Mouse (Mus musculus) thymus, postnatal 10 days (tissue): ENCODE data around the gene Gsta3.
"Not testable (repeated sequence)": the region's sequence is repeated elsewhere in the genome, so short reads cannot be mapped to it uniquely, and the experiment has no call there.

Experiments
- DNase-seq, 2 experiments: peaks; one replicate each; pipeline ENCODE4 v3.0.0; 2021; ENCODE audit warnings: low spot score in 2 of 2

The Gsta3 gene

DNA sequence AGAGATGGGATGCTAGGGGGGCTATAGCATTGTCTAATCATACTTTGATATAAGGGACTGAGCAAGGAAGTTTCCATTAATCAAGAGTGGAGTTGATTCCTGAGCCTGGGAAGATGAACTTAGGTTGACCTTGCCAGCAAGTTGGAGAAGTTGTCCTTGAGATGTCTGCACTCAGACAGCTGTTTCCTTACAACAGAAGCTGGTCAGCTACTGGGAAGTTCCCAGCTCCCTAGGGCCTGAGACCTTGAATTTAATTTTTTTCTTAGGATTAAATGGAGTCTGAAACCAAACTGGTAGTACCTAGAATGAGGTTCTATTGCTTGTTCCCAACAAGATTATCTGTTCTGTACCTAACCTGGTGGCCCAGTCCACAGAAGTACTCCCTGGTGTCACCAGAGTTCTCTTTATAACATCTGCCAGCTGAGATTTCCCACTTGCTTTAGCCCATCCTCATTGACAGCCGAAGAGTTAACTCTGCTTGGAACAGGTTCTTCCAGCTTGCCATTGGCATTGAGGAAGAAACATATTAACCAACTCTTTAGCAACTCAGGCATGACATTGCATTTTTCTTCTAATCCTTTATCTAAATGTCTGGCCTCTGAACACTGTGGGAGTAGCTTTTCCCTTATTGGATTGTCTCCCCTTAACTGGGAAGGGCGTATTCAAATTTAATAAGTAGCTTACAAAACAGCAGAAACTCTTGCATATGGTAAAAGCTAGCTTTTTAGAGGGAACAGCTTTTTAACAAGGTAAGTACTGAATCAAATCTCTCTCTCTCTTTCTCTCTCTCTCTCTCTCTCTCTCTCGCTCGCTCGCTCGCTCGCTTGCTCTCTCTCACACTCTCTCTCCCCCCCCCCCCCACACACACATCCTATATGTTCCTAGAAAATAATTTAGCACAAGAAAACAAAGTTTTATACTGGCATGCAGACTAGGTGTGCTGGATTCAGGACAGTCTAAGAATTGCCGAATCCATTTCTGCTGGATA lies at the start of gene Gsta3:
Gene Gsta3 (plus strand): TSS at position 679 of the 988 bp plus-strand sequence.
- no peak for DNase-seq

DNA sequence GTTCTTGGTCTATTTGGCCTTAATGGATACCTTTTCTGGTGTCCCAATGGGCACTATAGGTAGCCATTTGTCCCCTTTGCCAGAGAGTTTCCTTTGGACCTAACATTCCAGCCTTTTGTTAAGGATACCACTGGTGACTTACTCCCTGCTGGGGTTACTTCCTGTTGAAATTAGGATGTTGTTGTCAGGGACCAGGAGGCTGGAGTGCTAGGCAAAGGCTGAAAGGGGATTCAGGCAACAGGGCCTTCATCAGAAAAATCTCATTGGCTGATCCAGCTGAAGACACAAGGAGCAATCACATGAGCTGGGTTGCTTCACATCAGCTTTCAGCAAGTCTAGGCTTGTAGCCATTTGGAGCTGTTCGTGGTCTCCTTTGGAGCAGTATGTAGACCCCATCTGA lies 34.1 kb upstream of the Gsta3 start:
- DNase-seq, result no peak

DNA sequence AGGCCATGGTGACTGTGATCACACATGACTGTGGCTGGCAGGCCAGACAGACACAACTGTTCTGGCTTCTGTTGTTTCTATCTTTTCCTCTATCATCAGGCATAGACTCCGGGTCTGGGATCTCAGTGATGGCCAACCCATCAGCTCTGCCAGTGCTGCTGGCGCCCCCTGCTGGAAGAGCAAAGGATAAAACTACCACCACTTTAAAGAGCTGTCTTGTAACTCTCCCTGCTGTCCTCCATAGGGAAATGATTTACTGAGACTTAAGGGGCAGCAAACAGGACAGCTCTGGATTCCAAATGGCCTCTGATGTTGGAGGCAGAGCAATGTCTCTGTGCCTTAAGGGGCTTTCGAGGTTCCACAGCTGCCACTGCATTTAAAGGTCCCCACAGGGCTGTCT lies 26.9 kb upstream of the Gsta3 start:
- not testable (repeated sequence) for DNase-seq

DNA sequence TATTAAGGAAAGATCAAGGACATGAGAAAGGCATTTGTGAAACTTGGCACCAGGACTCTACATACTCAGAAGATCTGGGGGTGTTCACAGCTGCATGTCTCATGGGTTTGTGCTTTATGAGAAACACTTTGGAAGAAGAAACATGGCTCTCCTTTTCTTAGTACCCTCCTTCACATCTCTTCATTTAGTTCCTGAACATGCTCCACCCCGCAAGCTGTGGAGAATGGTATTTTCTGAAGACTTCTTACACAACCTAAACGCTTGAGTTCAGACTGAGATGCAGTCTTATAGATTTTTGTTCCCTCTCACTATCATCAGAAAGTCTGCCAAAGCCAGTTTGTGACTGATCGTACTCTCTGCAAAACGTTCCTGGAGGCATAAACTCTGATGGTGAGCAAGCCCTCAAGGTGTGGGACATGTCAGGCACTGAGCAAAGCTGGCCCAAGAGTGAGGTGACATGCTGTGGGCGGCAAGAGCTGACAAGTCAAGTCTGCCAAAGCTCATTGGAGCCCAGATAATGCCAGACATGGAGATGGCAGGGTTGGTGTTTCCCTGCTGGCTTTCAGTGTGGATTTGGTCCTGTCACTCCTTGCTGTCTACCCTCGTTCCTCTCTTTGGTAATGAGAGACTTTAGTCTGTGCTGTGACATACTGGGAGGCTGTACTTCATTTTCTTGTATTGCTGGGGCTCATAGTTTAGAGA lies 26.2 kb upstream of the Gsta3 start:
- DNase-seq, result not testable (repeated sequence)

DNA sequence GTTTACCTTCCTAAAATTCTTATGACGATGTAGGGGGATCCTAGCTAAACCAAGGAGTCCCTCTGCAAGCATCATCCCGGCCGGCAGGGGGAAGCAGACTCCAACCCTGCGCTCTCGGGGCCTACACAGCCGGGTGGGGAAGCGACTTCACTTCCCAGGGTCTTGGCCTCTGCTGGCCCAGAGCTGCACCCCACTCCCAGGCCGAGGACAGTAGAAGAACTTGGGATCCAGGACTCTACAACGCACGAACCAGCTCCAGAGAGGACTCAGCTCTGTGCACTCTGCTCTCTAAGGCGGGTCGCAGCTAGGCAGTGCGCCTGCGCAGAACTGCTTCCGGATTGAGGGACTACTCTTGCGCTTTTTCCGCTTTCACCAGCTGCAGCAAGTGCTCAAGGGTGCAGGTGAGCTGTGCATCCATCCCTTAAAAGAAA lies 21.9 kb upstream of the Gsta3 start, which contains the start of gene Tmem14a:
Gene Tmem14a (plus strand): TSS at position 87 of the 431 bp plus-strand sequence.
- DNase-seq, result peak; percentile 89 to 93

DNA sequence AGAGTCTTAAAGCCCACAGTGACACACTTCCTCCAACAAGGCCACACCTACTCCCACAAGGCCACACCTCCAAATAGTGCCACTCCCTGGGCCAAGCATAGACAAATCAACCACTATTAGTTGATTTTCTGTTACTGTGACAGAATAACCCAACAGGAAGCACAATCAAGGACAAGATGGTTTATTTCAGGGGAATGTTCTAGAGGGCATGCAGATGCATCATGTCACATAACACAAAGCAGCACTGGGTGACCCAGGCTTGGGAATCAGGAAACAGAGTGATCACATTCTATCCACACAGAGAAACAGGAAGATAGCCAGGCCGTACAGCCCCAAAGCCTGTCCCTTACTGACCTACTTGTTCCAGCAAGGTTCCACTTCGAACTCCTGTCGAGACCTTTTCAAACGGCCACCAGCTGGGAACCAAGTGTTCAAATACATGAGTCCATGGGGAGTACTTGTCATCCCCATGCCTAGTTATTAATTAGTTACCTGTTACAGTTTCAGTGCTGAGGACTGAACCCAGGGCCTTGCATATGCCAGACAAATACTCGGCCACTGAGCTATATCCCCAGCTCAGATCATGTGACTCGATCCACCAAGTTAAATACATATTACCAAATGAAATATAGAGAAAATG lies 12.5 kb upstream of the Gsta3 start:
- no peak for DNase-seq

DNA sequence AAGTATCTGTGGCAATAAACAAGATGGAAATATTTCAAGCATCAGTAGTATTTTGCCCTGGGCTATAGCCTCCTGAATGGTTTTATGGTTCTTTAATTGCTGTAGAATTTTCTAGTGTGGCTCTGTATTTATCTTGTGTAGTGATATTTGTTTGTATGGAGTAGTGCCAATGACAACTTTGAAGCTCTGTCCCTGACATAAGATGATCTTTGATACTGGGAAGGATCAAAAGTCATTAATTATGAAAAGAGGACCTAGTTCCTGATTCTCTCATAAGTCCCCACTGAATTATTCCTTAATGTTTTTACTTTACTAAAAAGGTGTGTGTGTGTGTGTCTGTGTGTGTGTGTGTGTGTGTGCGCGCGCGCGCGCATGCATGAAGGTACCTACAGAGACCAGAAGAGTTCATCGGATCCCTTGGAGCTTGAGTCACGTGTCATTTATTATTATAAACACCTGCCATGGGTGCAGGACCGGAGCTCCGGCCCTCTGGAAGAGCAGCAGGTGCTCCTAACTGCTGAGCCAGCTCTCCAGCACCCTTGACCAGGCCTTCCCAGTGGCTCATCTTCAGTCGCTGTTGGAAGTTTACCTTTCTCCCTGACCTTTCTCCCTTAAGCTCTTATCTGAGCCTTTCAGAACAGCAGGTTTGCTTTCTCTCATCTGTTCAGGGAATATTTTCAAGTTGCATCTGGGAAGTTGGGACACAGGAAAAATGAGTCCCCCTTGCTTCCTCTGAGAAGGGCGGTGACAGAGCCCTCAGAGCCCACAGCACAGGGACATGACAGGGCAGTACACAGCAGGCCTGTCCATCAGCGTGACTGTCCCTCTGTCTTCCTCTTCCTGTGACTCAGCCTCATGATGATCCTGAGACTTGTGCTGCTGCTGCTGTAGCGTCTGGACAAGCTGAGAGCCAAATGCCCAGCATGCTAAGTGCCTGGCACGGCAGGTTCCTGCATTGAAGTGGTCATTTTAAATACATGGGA lies 11.4 kb upstream of the Gsta3 start:
- DNase-seq, result not testable (repeated sequence)

DNA sequence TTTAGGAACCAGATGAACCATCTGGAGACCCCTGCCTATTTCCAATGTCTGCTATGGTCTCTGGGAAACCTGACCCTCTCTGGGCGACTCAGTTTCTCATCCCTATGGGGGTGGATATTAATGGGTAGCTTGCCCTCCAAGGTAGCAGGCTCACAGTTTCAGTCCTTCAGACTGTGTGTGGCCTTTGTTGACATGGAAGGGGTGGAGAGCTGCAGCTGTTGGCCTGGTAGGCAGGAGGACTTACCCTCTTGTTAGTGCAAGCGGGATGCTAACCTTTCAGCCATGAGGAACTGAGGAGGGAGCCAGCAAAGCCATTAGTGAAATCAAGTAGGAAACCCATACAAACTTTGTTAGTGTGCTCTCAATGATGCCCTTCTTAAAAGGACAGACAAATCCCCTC lies 10.0 kb upstream of the Gsta3 start:
- DNase-seq, result no peak

DNA sequence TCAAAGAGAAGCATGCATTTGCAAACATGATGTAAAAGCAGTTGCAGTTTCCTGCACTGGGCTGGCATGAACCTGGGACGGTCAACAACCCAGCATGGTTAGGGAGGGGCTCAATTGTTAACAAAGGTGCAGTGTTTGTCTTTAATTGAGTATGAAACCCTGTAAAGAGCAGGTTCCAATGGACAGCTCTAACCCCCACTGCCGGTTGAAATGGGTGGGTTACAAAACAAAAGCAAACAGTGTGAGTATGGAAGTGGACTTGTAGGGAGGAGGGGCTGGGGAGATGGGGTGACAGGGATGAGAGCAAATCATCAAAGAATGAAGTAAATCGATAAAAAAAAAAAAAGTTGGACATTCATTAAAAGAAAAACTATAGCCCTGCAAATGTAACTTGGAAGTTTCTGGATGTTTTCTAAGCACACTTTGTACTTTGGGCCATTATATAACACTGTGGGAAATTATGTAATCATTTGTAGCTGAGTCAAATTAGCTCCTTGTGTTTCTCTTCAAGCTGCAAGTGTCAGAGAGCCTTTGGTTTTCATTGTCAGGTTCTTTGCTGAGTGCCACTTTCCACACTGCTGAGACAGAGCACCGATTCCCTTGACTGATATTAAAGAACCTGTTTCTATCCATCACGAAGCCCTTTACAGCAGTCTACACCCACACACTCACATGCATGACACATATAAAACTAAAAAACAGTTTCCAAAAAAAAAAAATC lies 8.5 kb upstream of the Gsta3 start:
- DNase-seq, result no peak

DNA sequence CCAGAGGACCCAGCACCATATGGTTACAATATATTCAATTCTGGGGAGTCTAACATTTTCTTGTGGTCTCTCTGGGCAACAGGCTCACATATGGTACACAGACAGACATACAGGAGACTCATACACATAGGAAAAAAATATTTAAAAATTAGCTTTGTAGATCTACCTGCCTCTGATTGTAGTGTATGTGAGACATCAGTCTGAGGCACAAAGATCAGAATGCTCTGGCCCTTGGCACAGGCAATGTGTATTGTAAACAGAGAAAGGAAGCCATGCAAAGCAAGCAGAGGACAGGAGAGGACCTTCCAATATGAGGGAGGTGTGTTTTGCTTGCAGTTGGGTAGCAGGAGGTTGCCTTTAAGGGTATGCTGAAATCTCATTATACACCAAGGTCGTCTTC lies 7.9 kb upstream of the Gsta3 start:
- no peak for DNase-seq

DNA sequence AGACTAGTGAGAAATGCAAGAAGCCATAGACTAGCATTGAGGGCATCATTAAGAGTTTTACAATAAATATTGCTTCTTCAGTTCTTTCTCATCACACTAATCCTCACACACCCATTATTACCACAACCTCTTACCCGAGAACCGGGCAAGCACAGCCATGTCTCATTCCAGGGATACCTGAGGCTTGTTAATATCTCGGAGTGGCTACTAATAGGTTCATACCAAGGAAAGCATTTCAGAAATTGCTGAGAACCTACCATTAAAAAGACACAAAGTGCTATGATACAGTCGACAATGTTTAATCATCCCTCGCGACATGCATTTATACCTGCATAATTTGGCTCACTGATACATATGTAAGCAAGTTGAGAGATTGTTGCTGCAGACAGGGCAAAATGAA lies 5.0 kb upstream of the Gsta3 start:
- DNase-seq, result no peak

DNA sequence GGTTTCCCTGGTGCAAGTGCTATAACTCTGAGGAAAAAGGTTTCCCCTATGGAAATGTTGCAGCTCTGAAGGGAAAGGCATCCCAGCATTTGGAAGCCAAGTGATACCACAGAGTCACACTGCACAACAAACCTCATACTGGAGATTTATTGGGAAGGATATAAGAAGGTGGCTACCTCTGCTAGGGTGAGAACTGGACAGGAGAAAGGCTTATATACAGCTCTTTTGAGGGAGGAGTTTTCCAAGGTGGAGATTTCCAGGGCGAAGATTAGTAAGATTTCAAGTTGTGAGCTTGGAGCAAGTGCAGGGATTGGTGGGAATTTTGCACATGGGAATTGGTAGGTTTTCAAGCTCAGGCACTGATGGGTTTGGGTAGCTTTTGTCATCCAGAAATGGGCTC lies 707 bp downstream of the Gsta3 start:
- DNase-seq, result no peak

DNA sequence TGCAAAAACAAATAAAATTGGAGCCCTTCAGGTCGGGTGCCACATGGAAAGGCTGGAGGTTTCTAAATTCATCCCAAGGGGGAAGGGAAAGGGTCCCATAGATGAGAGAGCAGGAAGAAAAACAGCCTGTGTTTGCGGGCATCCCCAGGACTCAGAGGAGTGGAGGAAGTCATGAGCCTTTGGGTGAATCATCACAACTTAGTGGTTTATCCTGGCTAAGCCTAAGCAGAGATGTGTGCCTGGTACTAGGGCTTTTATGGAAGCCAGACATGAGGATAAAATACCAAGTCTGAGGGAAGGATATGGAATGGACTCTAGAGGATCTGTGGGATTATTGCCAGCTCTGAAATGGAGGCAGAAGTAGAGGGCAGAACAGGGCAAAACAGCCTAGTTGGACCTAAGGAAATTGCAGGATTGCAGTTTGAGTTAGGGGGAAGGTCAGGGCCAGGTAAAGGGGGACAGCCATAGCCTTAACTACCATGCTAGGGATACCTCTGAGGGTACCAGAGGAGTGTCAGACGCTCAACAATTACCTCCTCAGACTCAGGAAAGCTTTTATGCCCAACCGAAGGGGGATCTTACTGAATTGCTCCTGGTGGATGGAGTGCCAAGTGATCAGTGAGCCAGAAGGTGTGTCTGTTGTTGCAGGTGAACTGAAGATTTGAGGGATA lies 4.0 kb downstream of the Gsta3 start:
- DNase-seq, result no peak

DNA sequence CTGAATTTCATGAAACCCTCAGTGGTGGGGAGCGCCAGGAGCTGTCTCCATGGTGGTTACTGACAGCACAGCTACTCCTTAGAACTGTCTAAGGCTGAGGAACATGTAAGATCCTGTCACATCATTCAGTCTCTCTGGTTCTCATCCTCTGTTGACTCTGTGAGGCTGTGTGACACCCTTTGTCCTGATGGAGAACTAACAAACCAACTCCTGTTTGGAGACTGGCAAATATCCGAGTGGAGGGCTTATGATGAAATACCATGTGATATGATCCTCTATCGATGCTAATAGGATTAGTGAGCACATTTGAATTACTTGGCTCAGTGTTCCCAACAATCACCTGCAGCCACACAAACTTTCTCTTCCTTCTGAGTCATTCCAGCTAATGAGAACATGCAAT lies 5.7 kb downstream of the Gsta3 start:
- no peak for DNase-seq

DNA sequence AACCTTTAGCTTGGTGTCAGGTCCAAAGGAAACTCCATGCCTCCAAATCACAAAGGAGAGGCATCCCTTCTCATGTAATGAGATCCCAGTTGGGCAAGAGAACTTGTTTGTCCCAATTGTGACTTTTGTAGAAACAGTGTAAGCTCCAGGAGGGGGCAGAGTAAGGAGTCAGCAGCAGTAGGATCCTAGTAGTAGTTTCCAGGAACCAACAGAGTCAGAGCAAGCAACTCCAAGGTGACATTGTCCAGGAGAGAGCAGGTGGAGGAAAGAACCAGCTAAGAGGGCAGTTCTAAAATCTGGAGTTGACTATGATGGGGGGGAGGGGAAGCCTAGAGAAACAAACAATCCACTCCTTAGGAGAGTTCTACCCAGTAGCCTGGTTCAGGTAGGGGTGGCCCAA lies 7.5 kb downstream of the Gsta3 start:
- no peak for DNase-seq

DNA sequence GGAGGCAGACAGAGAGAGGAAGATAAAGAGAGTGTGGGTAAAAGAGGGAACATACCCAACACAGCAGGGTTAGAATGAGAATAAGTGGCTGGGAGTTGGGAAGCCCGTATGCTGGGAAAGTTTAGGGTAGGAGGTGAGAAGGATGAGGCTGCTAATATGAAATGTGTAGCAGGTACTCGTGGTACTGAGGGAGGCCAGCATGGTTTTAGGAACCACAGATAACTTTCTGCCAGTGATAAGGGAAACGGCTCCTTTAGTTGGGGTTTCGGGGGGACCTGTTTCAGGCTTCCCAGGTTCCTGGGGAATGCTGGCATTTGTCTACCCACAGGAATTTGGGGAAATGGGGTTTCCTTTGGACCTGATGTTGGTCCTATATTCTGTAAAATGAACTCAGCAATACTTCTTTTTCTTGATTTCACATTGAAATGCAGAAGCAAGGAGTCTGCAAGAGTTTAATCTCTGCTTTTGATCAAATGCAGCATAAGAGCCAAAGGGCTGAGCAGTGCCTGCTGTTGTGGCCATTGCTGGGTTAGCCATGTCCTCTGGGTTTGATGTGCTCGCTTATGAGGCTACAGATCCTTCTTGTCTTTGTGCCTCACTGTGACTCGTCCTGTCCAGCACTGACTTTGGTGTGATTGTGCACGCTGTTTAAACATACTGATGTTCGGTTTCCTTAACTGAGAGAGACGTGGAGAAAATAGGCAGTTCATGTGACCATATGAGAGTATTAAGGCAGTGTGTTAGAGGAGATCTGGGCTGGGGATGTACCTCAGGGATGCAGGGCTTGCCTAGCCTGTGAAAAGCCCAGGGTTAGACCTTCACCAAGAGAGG lies 8.4 kb downstream of the Gsta3 start:
- no peak for DNase-seq

DNA sequence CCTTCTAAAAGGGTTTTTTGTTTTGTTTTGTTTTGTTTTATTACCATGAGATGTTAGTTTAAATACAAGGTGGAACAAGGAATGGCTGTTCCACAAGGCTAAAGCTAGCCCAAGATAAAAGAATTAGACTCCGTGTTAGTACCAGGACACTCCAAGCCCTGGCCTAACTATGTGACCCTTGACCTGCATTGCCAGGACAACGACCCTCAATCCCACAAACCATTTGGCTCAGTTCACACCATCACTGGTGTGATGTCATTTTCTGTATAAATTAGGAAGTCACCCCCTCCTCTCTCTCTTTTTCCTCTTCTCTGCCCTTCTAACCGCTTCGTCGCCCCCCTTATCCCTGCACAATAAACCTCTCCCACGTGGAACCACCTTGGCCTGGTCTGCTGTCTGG lies 11.3 kb downstream of the Gsta3 start:
- no peak for DNase-seq

DNA sequence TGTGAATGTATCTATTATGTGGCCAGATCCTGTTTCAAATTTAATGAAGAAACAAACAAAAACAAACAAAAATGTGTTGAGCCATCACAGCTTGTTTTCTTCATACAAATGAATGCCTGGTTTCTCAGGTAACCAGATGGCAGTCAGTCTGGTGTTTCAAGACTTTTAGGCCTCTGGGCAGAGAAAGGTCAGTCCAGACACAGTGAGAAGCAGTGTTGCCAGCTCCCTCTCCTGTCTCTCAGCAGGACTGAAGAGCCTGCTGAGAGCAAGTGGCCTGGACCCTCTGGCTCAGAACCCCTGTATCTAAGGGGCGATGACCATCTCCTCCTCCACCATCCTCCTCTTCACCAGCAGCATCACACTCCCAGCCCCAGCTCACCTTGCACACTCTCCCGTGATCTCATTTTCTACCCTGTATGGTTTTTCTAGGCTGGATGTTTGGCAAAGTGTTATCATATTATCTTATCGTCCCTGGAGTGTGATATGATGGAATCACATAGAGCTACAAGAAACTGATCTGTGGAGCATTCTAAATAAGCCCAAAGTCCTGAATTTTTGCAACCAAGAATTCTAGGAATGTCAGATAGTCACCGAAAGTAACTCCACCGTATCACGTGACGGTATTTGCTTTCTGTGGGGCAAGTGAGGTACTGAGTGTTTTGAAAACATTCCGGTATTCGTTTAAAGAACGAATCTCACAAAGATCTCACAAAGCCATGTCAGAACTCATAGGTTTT lies 12.3 kb downstream of the Gsta3 start:
- no peak for DNase-seq
